Mouse (Mus musculus) stomach, embryonic 16.5 days (tissue): ENCODE data around the gene Zfhx3. TPM values are rescaled to one million over a fixed set of nuclear protein-coding genes. Genes with fewer than 3 reads are reported as not detected.

Source experiments
- ATAC-seq: fragments of 200-750 bp; cut with Nextera tagmentation; 2 replicates; pipeline ENCODE4 v1.8.0; 2017; ENCODE audit warnings: moderate number of reproducible peaks, moderate TSS enrichment; ENCODE audit not compliant: insufficient read depth, low FRiP score
- H3K27ac ChIP-seq: fragments of 300-500 bp; sonication (generic); 2 replicates; pipeline ENCODE4 v1.5.1; 2014; ENCODE audit warnings: low read length
- H3K27me3 ChIP-seq: fragments of 300-500 bp; sonication (generic); 2 replicates; pipeline ENCODE4 v1.6.1; 2014; ENCODE audit warnings: low read length, control low read depth, mixed read lengths; ENCODE audit not compliant: control insufficient read depth, insufficient read depth
- H3K36me3 ChIP-seq: fragments of 300-500 bp; sonication (generic); 2 replicates; pipeline ENCODE4 v1.6.1; 2014; ENCODE audit warnings: low read length; ENCODE audit not compliant: control insufficient read depth, insufficient read depth
- H3K4me1 ChIP-seq: fragments of 300-500 bp; sonication (generic); 2 replicates; pipeline ENCODE4 v1.6.1; 2014; ENCODE audit warnings: low read length, control low read depth, mixed read lengths; ENCODE audit not compliant: control insufficient read depth, insufficient read depth
- H3K4me2 ChIP-seq: fragments of 300-500 bp; sonication (generic); 2 replicates; pipeline ENCODE4 v1.6.1; 2014; ENCODE audit warnings: low read depth, low read length, mixed read lengths
- H3K4me3 ChIP-seq: fragments of 300-500 bp; sonication (generic); replicated peaks from 2 replicates; pipeline ENCODE4 v1.5.1; 2014; ENCODE audit warnings: mild to moderate bottlenecking, low read length
- H3K9ac ChIP-seq: fragments of 300-500 bp; sonication (generic); 2 replicates; pipeline ENCODE4 v1.6.1; 2014; ENCODE audit warnings: low read length
- H3K9me3 ChIP-seq: fragments of 300-500 bp; sonication (generic); replicated peaks from 2 replicates; pipeline ENCODE4 v1.6.1; 2016; ENCODE audit warnings: low read length, control low read depth; ENCODE audit not compliant: control insufficient read depth
- WGBS: fragments of 180-500 bp; shearing (Covaris S2); extraction: QIAGEN DNeasy Blood & Tissue Kit; methylation state at CpG from one replicate; pipeline ENCODE4 v1.1.7; 2014; 5-methylcytosine and 5-hydroxymethylcytosine counted together
- polyA plus RNA-seq: library from polyadenylated mRNA; unstranded; fragments of >200 nt; fragmentation: Nextera tagmentation; extraction: Ambion mirVana; gene quantifications from 2 replicates; pipeline ENCODE4 v1.2.1, GENCODE M21; 2015

The Zfhx3 gene
- polyA plus RNA-seq, 1 experiment from 2014 or later: 10.9 TPM

DNA sequence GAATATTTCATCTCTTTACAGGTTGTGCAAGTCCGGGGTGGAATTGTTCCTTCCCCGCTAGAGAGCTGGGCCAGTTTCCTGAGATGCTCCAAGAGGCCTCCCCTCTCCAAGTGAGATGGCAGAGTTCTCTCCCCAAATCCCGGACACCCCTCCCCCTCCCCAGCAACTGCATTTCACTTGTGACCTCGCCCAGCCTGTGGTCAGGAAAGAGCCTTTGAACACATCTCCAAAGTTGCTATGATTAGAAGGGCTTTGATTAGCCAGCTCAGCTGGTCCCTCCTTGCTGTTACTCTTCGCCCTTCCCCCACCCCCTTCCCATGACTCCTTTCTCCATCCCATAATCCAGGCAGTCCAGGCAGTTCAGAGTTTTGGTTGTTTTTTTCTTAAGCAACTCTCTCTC, 670.4 kb downstream of the Zfhx3 start:
- Histone ChIP-seq H3K4me1 (no peaks in the 10 kb centered on the region; the same call in 1 of the 2 replicates), H3K4me2 (no peak overlapping the region; the same call in 1 of the 2 replicates), H3K27me3 (no peaks in the 10 kb centered on the region), H3K36me3 (no peaks in the 10 kb centered on the region), H3K9me3 (no peaks in the 10 kb centered on the region), H3K27ac (no peak overlapping the region), H3K9ac (no peak overlapping the region), H3K4me3 (no peak overlapping the region)
- 28% methylated on average over 5 of the region's 5 CpGs for WGBS
- no peak for ATAC-seq

DNA sequence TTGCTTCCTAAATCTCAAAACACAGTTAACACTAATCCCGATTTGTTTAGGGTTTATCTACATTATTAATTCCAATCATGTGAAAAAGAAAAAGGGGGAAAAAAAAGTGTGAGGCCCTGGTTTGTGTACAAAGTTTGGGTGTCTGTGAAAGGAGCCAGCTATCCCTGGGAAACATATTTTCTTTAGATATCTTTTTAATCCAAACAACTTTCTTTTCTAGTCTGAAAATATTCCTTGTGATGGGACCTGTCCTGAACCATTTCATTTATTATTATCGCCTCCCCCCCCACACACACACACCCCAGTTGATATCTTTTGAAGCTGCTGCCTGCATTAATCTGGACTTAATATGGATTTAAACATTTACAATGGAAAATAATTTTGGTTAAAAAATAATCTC, 670.8 kb downstream of the Zfhx3 start:
- Histone ChIP-seq H3K27ac (no peak overlapping the region), H3K9me3 (no peaks in the 10 kb centered on the region), H3K36me3 (no peaks in the 10 kb centered on the region), H3K27me3 (no peaks in the 10 kb centered on the region), H3K4me2 (no peak overlapping the region), H3K4me3 (no peak overlapping the region), H3K4me1 (no peaks in the 10 kb centered on the region; the same call in 1 of the 2 replicates), H3K9ac (no peak overlapping the region)
- ATAC-seq: no peak
- 51% methylated on average over 2 of the region's 2 CpGs for WGBS

DNA sequence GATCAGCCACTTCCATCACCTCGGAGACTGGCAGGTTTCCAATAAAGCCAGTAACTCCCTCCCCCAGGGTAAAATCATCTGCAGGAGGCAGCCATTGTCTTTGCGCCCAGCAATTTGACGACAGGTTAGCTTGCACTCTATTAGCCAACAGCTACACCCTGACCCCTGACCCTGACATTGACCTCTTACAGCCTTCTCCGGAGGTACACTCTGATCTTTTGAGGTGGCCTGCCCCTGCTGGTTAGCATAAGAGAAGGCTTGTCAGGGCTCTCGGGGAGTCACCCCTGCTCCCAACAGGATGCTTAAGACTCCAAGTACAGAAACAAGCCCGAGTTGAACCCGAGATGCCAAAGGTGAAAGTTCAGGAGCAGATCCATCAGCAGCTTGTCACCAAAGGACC, 678.9 kb downstream of the Zfhx3 start:
- ATAC-seq: no peak
- no peaks in the 10 kb centered on the region for H3K27me3 ChIP-seq
- WGBS: 34% methylated on average over 7 of the region's 7 CpGs
- H3K4me1 ChIP-seq: no peaks in the 10 kb centered on the region
- no peak overlapping the region for H3K27ac ChIP-seq
- no peak overlapping the region for H3K9ac ChIP-seq
- no peak overlapping the region for H3K4me3 ChIP-seq
- no peaks in the 10 kb centered on the region for H3K36me3 ChIP-seq
- H3K9me3 ChIP-seq: no peaks in the 10 kb centered on the region
- no peak overlapping the region for H3K4me2 ChIP-seq

DNA sequence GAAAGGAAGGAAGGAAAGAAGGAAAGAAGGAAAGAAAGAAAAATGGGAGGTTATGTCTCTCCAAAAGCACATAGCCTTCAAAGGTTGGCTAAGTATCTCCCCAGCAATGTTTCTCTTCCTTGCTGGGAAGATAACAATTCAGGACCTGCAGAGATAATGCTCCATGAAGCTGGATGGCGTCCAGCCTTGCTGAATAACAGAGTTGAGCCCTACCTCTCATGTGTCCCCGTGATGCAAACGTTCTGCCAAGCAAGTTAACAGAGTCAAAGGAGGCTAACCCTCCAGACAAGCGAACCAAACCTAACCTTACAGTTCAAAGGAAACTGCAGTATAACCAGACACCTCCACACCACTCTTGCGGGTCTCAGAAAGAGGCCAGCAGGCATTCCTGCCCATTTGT, 681.2 kb downstream of the Zfhx3 start:
- Histone ChIP-seq H3K27me3 (no peaks in the 10 kb centered on the region), H3K9ac (no peak overlapping the region), H3K4me2 (no peak overlapping the region), H3K4me1 (no peaks in the 10 kb centered on the region), H3K9me3 (no peaks in the 10 kb centered on the region), H3K27ac (no peak overlapping the region), H3K36me3 (no peaks in the 10 kb centered on the region), H3K4me3 (no peak overlapping the region)
- ATAC-seq: no peak
- WGBS: 49% methylated on average over 5 of the region's 5 CpGs

DNA sequence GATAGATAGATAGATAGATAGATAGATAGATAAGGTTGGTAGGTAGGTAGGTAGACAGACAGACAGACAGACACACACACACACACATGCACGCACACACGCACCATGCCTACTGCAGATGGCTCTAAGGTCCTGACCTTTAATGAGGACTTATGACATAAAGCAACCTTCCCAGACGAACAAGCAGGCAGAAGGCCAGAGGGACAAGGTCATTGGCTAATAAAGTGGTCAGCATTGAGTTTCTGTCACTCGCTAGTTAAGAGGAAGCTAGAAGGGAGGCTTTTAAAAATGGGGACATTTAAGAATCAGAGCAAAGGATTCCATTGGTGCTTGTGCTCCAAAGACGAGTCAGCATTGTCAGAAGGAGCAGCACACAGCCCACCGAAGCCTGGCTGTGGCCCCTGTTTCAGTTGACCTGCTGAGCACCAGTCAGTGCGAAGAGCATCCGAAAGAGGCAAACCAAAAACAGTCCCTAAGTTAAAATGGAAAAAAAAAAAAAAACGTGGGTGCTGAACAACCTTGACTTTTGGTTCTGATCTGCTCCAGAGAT, 683.2 kb downstream of the Zfhx3 start:
- H3K9me3 ChIP-seq: no peaks in the 10 kb centered on the region
- no peak for ATAC-seq

DNA sequence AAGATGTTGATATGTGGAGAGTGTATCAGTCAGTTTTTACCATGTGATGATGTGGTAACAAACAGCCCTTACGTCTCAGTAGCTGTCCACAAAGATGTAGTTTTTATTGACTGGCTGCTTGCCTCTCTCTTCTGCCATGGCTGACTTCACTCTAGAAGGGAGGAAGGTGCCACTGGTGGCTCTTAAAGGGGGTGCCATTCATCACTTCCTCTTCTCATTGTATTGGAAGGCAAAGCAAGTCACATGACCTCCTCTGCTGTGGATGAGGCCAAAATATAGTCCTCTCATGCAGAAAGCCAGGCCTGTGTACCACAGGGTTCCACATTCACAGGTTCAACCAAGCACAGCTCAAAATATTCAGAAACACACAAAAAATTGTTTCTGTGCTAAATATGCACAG, 688.6 kb downstream of the Zfhx3 start:
- H3K9me3 ChIP-seq: no peaks in the 10 kb centered on the region
- no peaks in the 10 kb centered on the region for H3K27me3 ChIP-seq
- no peak overlapping the region for H3K4me2 ChIP-seq
- WGBS: 85% methylated on average over 1 of the region's 1 CpGs
- no peak overlapping the region for H3K4me3 ChIP-seq
- H3K36me3 ChIP-seq: no peaks in the 10 kb centered on the region
- no peak for ATAC-seq
- H3K9ac ChIP-seq: no peak overlapping the region
- no peaks in the 10 kb centered on the region for H3K4me1 ChIP-seq
- no peak overlapping the region for H3K27ac ChIP-seq

More for the DNA sequence above, 683.2 kb downstream of the Zfhx3 start:
- H3K9ac ChIP-seq: no peak overlapping the region
- no peak overlapping the region for H3K27ac ChIP-seq
- H3K4me1 ChIP-seq: no peaks in the 10 kb centered on the region
- H3K36me3 ChIP-seq: no peaks in the 10 kb centered on the region
- WGBS: 79% methylated on average over 9 of the region's 9 CpGs
- no peak overlapping the region for H3K4me3 ChIP-seq
- no peak overlapping the region for H3K4me2 ChIP-seq
- H3K27me3 ChIP-seq: no peaks in the 10 kb centered on the region

DNA sequence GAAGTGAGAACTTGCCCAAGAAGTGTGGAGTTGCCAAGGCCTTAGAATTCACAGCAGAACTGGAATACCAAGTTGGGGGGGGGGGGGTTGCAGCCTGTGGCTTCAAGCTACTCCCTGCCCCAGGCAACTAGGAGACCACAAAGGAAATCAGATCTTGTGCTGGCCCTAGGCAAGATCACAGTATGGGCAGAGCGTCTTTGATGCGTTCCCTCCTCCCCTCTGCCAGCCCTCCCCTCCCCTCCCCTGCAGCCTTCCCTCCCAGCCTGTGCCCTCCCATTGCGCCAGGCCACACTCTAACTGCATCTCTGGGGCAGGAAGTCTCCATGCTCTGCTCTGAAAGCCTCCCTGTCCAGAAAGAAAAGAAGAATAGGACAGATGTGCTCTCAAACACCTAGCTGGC, 691.8 kb downstream of the Zfhx3 start:
- H3K9me3 ChIP-seq: no peaks in the 10 kb centered on the region

DNA sequence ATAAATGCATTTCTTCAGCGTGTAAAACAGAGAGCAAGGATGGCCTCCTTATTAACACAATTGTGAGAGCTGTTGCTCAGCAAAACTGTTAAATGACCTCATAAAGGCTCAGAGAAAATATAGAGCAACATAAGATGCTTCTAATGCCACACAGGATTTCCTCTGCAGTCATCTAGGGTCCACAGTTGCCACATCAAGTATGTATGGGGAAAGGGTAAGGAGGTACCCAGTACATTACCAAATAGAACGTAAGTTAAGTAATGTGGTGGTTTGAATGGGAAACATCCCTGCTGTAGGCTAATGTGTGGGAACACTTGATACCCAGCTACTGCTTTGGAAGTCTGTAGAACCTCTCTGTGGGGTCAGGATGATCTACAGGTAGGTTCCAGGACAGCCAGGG, 695.4 kb downstream of the Zfhx3 start:
- no peaks in the 10 kb centered on the region for H3K9me3 ChIP-seq
- H3K27ac ChIP-seq: no peak overlapping the region
- no peak overlapping the region for H3K9ac ChIP-seq
- no peak overlapping the region for H3K4me2 ChIP-seq
- 93% methylated on average over 2 of the region's 2 CpGs for WGBS
- no peak for ATAC-seq
- no peaks in the 10 kb centered on the region for H3K36me3 ChIP-seq
- H3K4me1 ChIP-seq: no peaks in the 10 kb centered on the region
- no peak overlapping the region for H3K4me3 ChIP-seq
- no peaks in the 10 kb centered on the region for H3K27me3 ChIP-seq

More for the DNA sequence above, 691.8 kb downstream of the Zfhx3 start:
- H3K4me2 ChIP-seq: no peak overlapping the region
- WGBS: 68% methylated on average over 3 of the region's 3 CpGs
- no peaks in the 10 kb centered on the region for H3K36me3 ChIP-seq
- no peak for ATAC-seq
- H3K4me1 ChIP-seq: no peaks in the 10 kb centered on the region
- H3K4me3 ChIP-seq: no peak overlapping the region
- H3K9ac ChIP-seq: no peak overlapping the region
- H3K27ac ChIP-seq: no peak overlapping the region
- no peaks in the 10 kb centered on the region for H3K27me3 ChIP-seq

DNA sequence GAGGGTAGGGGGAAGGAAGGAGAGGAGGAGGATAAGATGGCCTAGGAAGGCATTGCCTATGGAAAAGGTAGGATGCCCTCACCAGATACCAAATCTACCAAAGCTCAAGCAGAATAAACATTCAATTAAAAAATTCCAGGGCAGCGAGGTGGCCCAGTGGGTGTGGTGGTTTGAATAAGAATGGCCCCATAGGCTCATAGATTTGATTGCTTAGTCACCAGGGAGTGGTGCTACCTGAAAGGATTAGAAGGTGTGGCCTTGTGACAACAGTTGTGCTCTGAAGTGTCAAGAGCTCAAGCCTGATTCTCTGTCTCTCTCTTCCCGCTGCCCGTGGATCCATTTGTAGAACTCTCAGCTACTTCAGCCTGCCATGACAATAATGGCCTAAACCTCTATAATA, 703.2 kb downstream of the Zfhx3 start:
- H3K4me3 ChIP-seq: no peak overlapping the region
- H3K27ac ChIP-seq: no peak overlapping the region
- no peaks in the 10 kb centered on the region for H3K9me3 ChIP-seq
- no peaks in the 10 kb centered on the region for H3K36me3 ChIP-seq
- H3K9ac ChIP-seq: no peak overlapping the region
- ATAC-seq: no peak
- 66% methylated on average over 3 of the region's 3 CpGs for WGBS
- H3K4me2 ChIP-seq: no peak overlapping the region
- H3K27me3 ChIP-seq: no peaks in the 10 kb centered on the region
- peaks cover 6% of the 10 kb centered on the region; the same call in 1 of the 2 replicates for H3K4me1 ChIP-seq
